Mouse (Mus musculus) midbrain, embryonic 15.5 days (tissue): ENCODE data around the gene Psg21. TPM values are rescaled to one million over a fixed set of nuclear protein-coding genes. Genes with fewer than 3 reads are reported as not detected.
"Not testable (repeated sequence)": the region's sequence is repeated elsewhere in the genome, so short reads cannot be mapped to it uniquely, and the experiment has no call there.

Source experiments
- ATAC-seq: fragments of 200-750 bp; cut with Nextera tagmentation; replicated peaks from 2 replicates; pipeline ENCODE4 v1.8.0; 2017; ENCODE audit warnings: moderate TSS enrichment
- H3K27ac ChIP-seq: fragments of 300-500 bp; sonication (generic); 2 replicates; pipeline ENCODE4 v1.5.1; 2015; ENCODE audit warnings: mild to moderate bottlenecking, inconsistent platforms
- H3K27me3 ChIP-seq: fragments of 300-500 bp; sonication (generic); replicated peaks from 2 replicates; pipeline ENCODE4 v1.6.1; 2015; ENCODE audit warnings: inconsistent platforms
- H3K36me3 ChIP-seq: fragments of 300-500 bp; sonication (generic); replicated peaks from 2 replicates; pipeline ENCODE4 v1.6.1; 2015; ENCODE audit warnings: inconsistent platforms
- H3K4me1 ChIP-seq: fragments of 300-500 bp; sonication (generic); 2 replicates; pipeline ENCODE4 v1.6.1; 2015; ENCODE audit warnings: inconsistent platforms
- H3K4me2 ChIP-seq: fragments of 300-500 bp; sonication (generic); 2 replicates; pipeline ENCODE4 v1.6.1; 2015; ENCODE audit warnings: inconsistent platforms, mild to moderate bottlenecking, moderate library complexity
- H3K4me3 ChIP-seq: fragments of 300-500 bp; sonication (generic); 2 replicates; pipeline ENCODE4 v1.5.1; 2015; ENCODE audit warnings: mild to moderate bottlenecking, inconsistent platforms
- H3K9ac ChIP-seq: fragments of 300-500 bp; sonication (generic); 2 replicates; pipeline ENCODE4 v1.6.1; 2015; ENCODE audit warnings: mild to moderate bottlenecking, inconsistent platforms
- H3K9me3 ChIP-seq: fragments of 300-500 bp; sonication (generic); 2 replicates; pipeline ENCODE4 v1.6.1; 2016; ENCODE audit warnings: inconsistent platforms
- WGBS: fragments of 180-500 bp; shearing (Covaris S2); methylation state at CpG from one replicate; pipeline ENCODE4 v1.1.7; 2015; ENCODE audit warnings: mixed read lengths; 5-methylcytosine and 5-hydroxymethylcytosine counted together
- polyA plus RNA-seq: library from polyadenylated mRNA; unstranded; fragments of >200 nt; fragmentation: Nextera tagmentation; extraction: Ambion mirVana; gene quantifications from 2 replicates; pipeline ENCODE4 v1.2.1, GENCODE M21; 2015

Gene Psg21
- not detected in 2 replicates for polyA plus RNA-seq

GRCm38 (mm10) chr7:18656625-18657024, at the start of gene Psg21:
Psg21 (minus strand) TSS chr7:18656725.
- not testable (repeated sequence) for ATAC-seq, H3K4me2 ChIP-seq, H3K36me3 ChIP-seq, H3K9me3 ChIP-seq, H3K4me1 ChIP-seq, H3K9ac ChIP-seq, H3K27me3 ChIP-seq, H3K27ac ChIP-seq, H3K4me3 ChIP-seq
- WGBS: 63% methylated on average over 2 of the region's 2 CpGs

DNA sequence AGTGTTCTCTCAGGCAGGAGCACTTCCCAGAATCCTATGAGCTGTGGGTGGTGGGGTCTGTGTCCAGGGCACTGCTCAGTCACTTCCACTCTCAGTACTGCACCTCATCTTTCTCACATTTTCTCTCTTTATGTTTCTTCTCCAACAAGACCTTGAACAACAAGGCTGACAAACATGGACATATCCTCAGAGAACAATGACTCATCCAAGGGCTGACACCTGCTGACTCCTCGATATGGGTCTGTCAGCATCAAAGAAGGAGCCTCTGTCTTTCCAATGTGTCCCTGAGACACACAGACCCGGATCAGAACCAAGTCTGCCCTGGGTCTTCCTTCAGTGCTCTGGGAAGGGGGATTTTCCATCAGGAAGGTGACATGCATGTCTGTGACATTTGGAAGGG, 29.6 kb upstream of the Psg21 start, which contains the start of gene Psg20:
Gene Psg20 (minus strand): TSS at position 101 of the 400 bp plus-strand sequence.
- H3K27ac ChIP-seq: no peak within 1 kb of the TSS
- H3K9ac ChIP-seq: no peak within 1 kb of the TSS
- no peak within 1 kb of the TSS for H3K4me2 ChIP-seq
- no peaks in the 10 kb centered on the region for H3K9me3 ChIP-seq
- no peaks in the 10 kb centered on the region for H3K27me3 ChIP-seq
- H3K4me3 ChIP-seq: no peak within 1 kb of the TSS
- no peaks in the 10 kb centered on the region for H3K4me1 ChIP-seq
- 66% methylated on average over 2 of the region's 2 CpGs for WGBS
- no peaks in the 10 kb centered on the region for H3K36me3 ChIP-seq
- no peak for ATAC-seq

GRCm38 (mm10) chr7:18685586-18685985, 29.1 kb upstream of the Psg21 start:
- no peaks in the 10 kb centered on the region for H3K4me1 ChIP-seq
- no peak overlapping the region for H3K27ac ChIP-seq
- H3K4me3 ChIP-seq: no peak overlapping the region
- no peaks in the 10 kb centered on the region for H3K27me3 ChIP-seq
- H3K36me3 ChIP-seq: no peaks in the 10 kb centered on the region
- ATAC-seq: no peak
- no peak overlapping the region for H3K4me2 ChIP-seq
- H3K9ac ChIP-seq: no peak overlapping the region
- H3K9me3 ChIP-seq: no peaks in the 10 kb centered on the region

- no peak for ATAC-seq
- H3K27ac ChIP-seq: no peak overlapping the region
Observed at GRCm38 (mm10) chr7:18679772-18680171, 23.2 kb upstream of the Psg21 start.

GRCm38 (mm10) chr7:18626921-18627320, 29.6 kb downstream of the Psg21 start:
- 78% methylated on average over 8 of the region's 8 CpGs for WGBS
- not testable (repeated sequence) for H3K27ac ChIP-seq, H3K4me3 ChIP-seq, H3K27me3 ChIP-seq, H3K4me1 ChIP-seq, H3K9me3 ChIP-seq, H3K9ac ChIP-seq, H3K4me2 ChIP-seq, H3K36me3 ChIP-seq, ATAC-seq

More at GRCm38 (mm10) chr7:18679772-18680171, 23.2 kb upstream of the Psg21 start:
- no peak overlapping the region for H3K4me3 ChIP-seq
- H3K9me3 ChIP-seq: no peaks in the 10 kb centered on the region
- 44% methylated on average over 2 of the region's 2 CpGs for WGBS
- no peaks in the 10 kb centered on the region for H3K36me3 ChIP-seq
- H3K27me3 ChIP-seq: no peaks in the 10 kb centered on the region
- H3K4me2 ChIP-seq: no peak overlapping the region
- H3K4me1 ChIP-seq: no peaks in the 10 kb centered on the region
- no peak overlapping the region for H3K9ac ChIP-seq

- 75% methylated on average over 2 of the region's 2 CpGs for WGBS
- not testable (repeated sequence) for H3K9me3 ChIP-seq, H3K27me3 ChIP-seq, H3K27ac ChIP-seq, H3K4me2 ChIP-seq, ATAC-seq, H3K9ac ChIP-seq, H3K4me1 ChIP-seq, H3K4me3 ChIP-seq, H3K36me3 ChIP-seq
Observed at GRCm38 (mm10) chr7:18616401-18616800, 40.1 kb downstream of the Psg21 start, which contains the start of gene Psg23. Psg23 (minus strand) TSS chr7:18616501.

Other genes with a start within 250 kb of the Psg21 start
- not detected in 2 replicates for gene Psg28, start 224.7 kb downstream of the Psg21 start, polyA plus RNA-seq
- gene Psg26, start 172.5 kb downstream of the Psg21 start, polyA plus RNA-seq: not detected in 2 replicates
- gene Psg25, start 124.5 kb downstream of the Psg21 start, polyA plus RNA-seq: not detected in 2 replicates
- not detected in 2 replicates for gene Psg27, start 89.4 kb downstream of the Psg21 start, polyA plus RNA-seq
- gene Psg23, start 40.2 kb downstream of the Psg21 start, polyA plus RNA-seq: not detected in 2 replicates
- gene Psg20, start 29.5 kb upstream of the Psg21 start, polyA plus RNA-seq: not detected in 2 replicates
- not detected in 2 replicates for gene Psg22, start 61.4 kb upstream of the Psg21 start, polyA plus RNA-seq
- not detected in 2 replicates for gene Psg19, start 141.8 kb upstream of the Psg21 start, polyA plus RNA-seq
- not detected in 2 replicates for gene Psg17, start 164.9 kb upstream of the Psg21 start, polyA plus RNA-seq
- 0.73 and 0.85 TPM in 2 replicates for gene Mill2, start 183.2 kb upstream of the Psg21 start, polyA plus RNA-seq
- 27.0 and 27.3 TPM in 2 replicates for gene Pglyrp1, start 214.6 kb upstream of the Psg21 start, polyA plus RNA-seq